Mouse (Mus musculus) C2C12 (cell line): ENCODE measurements around the gene Aunip.

Experiments used
- CEBPB ChIP-seq: IDR thresholded peaks from one replicate; pipeline ENCODE4 v1.6.1; 2011; ENCODE audit warnings: low read depth, mild to moderate bottlenecking, control low read depth, moderate library complexity
- CTCF ChIP-seq: IDR thresholded peaks from one replicate; pipeline ENCODE4 v1.5.1; 2011; ENCODE audit not compliant: control insufficient read depth, insufficient read depth, insufficient read length
- FOSL1 ChIP-seq: IDR thresholded peaks from one replicate; pipeline ENCODE4 v1.8.0; 2011; ENCODE audit warnings: mild to moderate bottlenecking, low read length; ENCODE audit not compliant: poor library complexity, insufficient read depth, severe bottlenecking
- MAX ChIP-seq: IDR thresholded peaks from one replicate; pipeline ENCODE4 v1.6.1; 2011; ENCODE audit warnings: mild to moderate bottlenecking, control low read depth
- MYOD1 ChIP-seq: IDR thresholded peaks from one replicate; pipeline ENCODE4 v1.6.1; 2011; ENCODE audit warnings: low read depth; ENCODE audit not compliant: control insufficient read depth, insufficient read length
- MYOG ChIP-seq: IDR thresholded peaks from one replicate; pipeline ENCODE4 v1.6.1; 2011; ENCODE audit not compliant: control insufficient read depth, insufficient read length; ENCODE audit errors: extremely low read depth
- USF1 ChIP-seq: IDR thresholded peaks from one replicate; pipeline ENCODE4 v1.6.1; 2011; ENCODE audit warnings: low read depth, mild to moderate bottlenecking, control low read depth, moderate library complexity

DNA sequence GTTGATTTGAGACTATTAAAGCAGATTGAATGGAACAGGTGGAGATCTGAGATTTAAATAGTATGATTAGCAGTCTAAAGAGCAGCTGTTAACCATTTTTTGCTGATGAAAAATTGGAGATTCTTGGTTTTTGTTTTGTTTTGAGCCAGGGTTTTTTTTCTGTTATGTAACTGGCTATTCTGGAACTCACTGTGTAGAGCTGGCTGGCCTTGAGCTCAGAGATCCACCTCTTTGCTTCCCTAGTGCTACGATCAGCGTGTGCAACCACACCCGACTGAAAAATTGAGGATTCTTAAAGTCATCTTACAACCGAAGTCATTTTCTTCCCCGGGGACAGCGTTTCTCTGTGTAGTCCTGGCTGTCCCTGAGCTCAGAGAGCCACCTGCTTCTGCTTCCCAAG lies 931 bp downstream of the Aunip start:
- TF ChIP-seq CTCF (no peak), USF1 (no peak), MAX (no peak), FOSL1 (no peak), MYOG (no peak), CEBPB (no peak), MYOD1 (peak; percentile 31)
